Mouse (Mus musculus) kidney, adult 2 months (tissue): ENCODE measurements around the gene Vwa8.

Experiments
- CTCF ChIP-seq: fragments of 200-500 bp; conservative IDR thresholded peaks from 2 replicates; pipeline ENCODE4 v1.5.1; 2011; ENCODE audit warnings: low read depth, mild to moderate bottlenecking, control low read depth, low read length, moderate library complexity, mixed read lengths; ENCODE audit not compliant: insufficient read depth, insufficient read length
- POLR2A ChIP-seq: fragments of 200-500 bp; IDR thresholded peaks from one replicate; pipeline ENCODE4 v1.6.1; 2011; ENCODE audit warnings: low read depth, low read length, control low read depth

GRCm38 (mm10) chr14:79251727-79252285, 403.0 kb downstream of the Vwa8 start:
- TF ChIP-seq CTCF (no peak), POLR2A (no peak)
